Mouse (Mus musculus): ENCODE data around the gene Flywch2. TPM values are rescaled to one million over a fixed set of nuclear protein-coding genes. Genes with fewer than 3 reads are reported as not detected.

Gene Flywch2
- polyA plus RNA-seq, 1 experiment from 2014 or later = 46.8 TPM

DNA sequence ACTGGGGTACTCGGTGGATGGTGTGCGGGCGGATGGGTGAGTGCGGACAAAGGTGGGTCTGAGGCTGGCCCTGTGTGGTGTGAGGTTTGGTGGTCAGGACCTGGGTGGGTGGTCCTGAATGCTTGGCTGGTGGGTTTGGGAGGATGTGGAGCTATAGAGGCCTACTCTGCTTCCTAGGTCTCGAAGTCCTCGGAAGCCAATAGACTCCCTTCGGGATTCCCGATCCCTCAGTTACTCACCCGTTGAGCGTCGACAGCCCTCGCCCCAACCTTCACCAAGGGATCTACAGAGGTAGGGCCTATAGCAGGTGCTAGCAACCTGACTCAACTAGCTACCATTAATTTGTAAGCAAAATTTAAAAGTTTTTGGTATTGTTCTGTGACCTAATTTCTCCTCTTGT, 37.7 kb upstream of the Flywch2 start:
- Histone ChIP-seq H3K27me3 (ENCODE audit: insufficient read depth, low read length) (no peaks in the 10 kb centered on the region), H3K36me3 (ENCODE audit: insufficient read depth, low read length) (peaks cover 70% of the 10 kb centered on the region), H3K9ac (ENCODE audit: low read depth, low read length) (no peak overlapping the region), H3K27ac (no peak overlapping the region), H3K9me3 (replicated peaks; ENCODE audit: low read length) (peaks cover 12% of the 10 kb centered on the region), H3K4me2 (ENCODE audit: low read length) (no peak overlapping the region), H3K4me1 (replicated peaks; ENCODE audit: insufficient read depth, low read length) (no peaks in the 10 kb centered on the region; the same call in 1 of the 2 replicates), H3K4me3 (replicated peaks; ENCODE audit: low read depth, low read length) (no peak overlapping the region)
- no peak for TF ChIP-seq CTCF (IDR thresholded peaks at IDR 0.05; ENCODE audit: low read depth)
- ATAC-seq (replicated peaks; ENCODE audit: low FRiP score, low read depth) (no peak), DNase-seq (ENCODE audit: low spot score) (no peak)
- 88% methylated on average over 12 of the region's 12 CpGs for WGBS

DNA sequence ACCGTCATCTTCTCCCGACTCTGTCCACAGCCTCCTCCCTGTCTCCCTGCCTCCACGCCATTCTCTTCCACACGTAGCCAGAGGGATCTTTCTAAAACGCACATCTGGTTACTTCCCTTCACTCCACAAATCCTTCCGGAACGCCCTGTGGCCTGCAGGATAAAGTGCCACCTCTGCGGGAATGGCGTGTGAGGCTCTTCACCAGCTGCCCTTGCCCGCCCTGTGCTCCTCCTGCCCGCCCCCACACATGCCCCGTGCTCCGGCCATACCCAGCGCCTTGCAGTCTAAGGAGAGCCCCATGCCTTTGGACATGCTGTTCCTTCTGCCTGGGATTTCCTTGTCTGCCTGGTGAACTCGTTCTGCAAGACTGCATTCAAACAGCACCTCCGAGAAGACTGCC, 37.1 kb upstream of the Flywch2 start:
- Histone ChIP-seq H3K4me3 (replicated peaks; ENCODE audit: low read depth, low read length) (no peak overlapping the region), H3K36me3 (ENCODE audit: insufficient read depth, low read length) (peaks cover 76% of the 10 kb centered on the region), H3K4me2 (ENCODE audit: low read length) (no peak overlapping the region), H3K9me3 (replicated peaks; ENCODE audit: low read length) (peaks cover 15% of the 10 kb centered on the region), H3K9ac (ENCODE audit: low read depth, low read length) (no peak overlapping the region), H3K27ac (no peak overlapping the region), H3K4me1 (replicated peaks; ENCODE audit: insufficient read depth, low read length) (no peaks in the 10 kb centered on the region; the same call in 1 of the 2 replicates), H3K27me3 (ENCODE audit: insufficient read depth, low read length) (no peaks in the 10 kb centered on the region)
- WGBS = 73% methylated on average over 16 of the region's 16 CpGs
- no peak for TF ChIP-seq CTCF (IDR thresholded peaks at IDR 0.05; ENCODE audit: low read depth)
- ATAC-seq (replicated peaks; ENCODE audit: low FRiP score, low read depth) (no peak; the same call in 1 of the 2 replicates), DNase-seq (ENCODE audit: low spot score) (no peak)

DNA sequence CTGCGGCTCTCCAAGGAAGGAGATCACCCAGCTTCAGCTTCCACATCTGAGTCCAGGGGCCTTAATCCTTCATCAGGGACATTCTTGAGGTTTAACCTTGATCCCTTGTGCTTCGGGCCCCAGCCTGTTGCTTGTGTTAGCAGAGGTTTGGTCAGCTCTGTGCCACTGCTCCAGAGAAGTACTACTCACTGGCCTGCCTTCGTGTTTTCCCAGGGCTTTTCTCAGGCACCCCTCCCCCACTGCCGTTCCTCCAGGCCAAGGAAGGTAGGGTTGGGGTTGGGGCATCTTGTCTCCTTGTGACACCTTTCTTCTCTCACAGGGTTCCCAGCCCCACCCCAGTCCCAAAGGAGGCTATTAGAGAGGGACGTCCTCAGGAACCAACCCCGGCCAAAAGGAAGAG, 36.2 kb upstream of the Flywch2 start:
- H3K27me3 ChIP-seq (ENCODE audit: insufficient read depth, low read length) = no peaks in the 10 kb centered on the region
- ATAC-seq (replicated peaks; ENCODE audit: low FRiP score, low read depth) (no peak), DNase-seq (ENCODE audit: low spot score) (no peak)
- peaks cover 85% of the 10 kb centered on the region for H3K36me3 ChIP-seq (ENCODE audit: insufficient read depth, low read length)
- TF ChIP-seq CTCF (IDR thresholded peaks at IDR 0.05; ENCODE audit: low read depth) = no peak
- H3K4me3 ChIP-seq (replicated peaks; ENCODE audit: low read depth, low read length) = no peak overlapping the region
- no peaks in the 10 kb centered on the region for H3K4me1 ChIP-seq (replicated peaks; ENCODE audit: insufficient read depth, low read length)
- no peak overlapping the region for H3K9ac ChIP-seq (ENCODE audit: low read depth, low read length)
- no peak overlapping the region for H3K4me2 ChIP-seq (ENCODE audit: low read length)
- 71% methylated on average over 6 of the region's 6 CpGs for WGBS
- H3K9me3 ChIP-seq (replicated peaks; ENCODE audit: low read length) = peaks cover 15% of the 10 kb centered on the region
- H3K27ac ChIP-seq = no peak overlapping the region

DNA sequence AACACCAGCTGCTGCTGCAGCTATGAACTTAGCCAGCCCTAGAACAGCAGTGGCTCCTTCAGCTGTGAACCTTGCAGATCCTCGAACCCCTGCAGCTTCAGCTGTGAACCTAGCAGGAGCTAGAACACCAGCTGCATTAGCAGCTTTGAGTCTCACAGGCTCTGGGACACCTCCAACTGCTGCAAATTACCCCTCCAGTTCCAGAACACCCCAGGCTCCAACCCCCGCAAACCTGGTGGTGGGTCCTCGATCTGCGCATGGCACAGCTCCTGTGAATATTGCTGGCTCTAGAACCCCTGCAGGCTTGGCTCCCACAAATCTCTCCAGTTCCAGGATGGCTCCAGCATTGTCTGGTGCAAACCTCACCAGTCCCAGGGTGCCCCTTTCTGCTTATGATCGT, 34.9 kb upstream of the Flywch2 start:
- DNase-seq (ENCODE audit: low spot score) (no peak), ATAC-seq (replicated peaks; ENCODE audit: low FRiP score, low read depth) (no peak)
- Histone ChIP-seq H3K4me1 (replicated peaks; ENCODE audit: insufficient read depth, low read length) (no peaks in the 10 kb centered on the region), H3K27ac (no peak overlapping the region), H3K36me3 (ENCODE audit: insufficient read depth, low read length) (peaks cover 92% of the 10 kb centered on the region), H3K9me3 (replicated peaks; ENCODE audit: low read length) (peaks cover 15% of the 10 kb centered on the region), H3K4me2 (ENCODE audit: low read length) (no peak overlapping the region), H3K9ac (ENCODE audit: low read depth, low read length) (no peak overlapping the region), H3K27me3 (ENCODE audit: insufficient read depth, low read length) (no peaks in the 10 kb centered on the region), H3K4me3 (replicated peaks; ENCODE audit: low read depth, low read length) (no peak overlapping the region)
- TF ChIP-seq CTCF (IDR thresholded peaks at IDR 0.05; ENCODE audit: low read depth) = no peak
- WGBS = 94% methylated on average over 5 of the region's 5 CpGs

DNA sequence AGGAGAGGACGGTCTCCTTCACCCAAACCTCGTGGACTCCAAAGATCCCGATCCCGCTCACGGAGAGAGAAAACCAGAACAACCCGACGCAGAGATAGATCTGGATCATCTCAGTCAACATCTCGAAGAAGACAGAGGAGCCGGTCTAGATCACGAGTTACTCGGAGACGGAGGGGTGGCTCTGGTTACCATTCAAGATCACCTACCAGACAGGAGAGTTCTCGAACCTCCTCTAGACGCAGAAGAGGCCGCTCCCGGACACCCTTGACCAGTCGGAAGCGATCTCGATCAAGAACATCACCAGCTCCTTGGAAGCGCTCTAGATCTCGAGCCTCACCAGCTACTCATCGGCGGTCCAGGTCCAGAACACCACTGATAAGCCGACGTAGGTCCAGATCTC, 33.4 kb upstream of the Flywch2 start:
- Histone ChIP-seq H3K4me3 (replicated peaks; ENCODE audit: low read depth, low read length) (no peak overlapping the region), H3K9ac (ENCODE audit: low read depth, low read length) (no peak overlapping the region), H3K27me3 (ENCODE audit: insufficient read depth, low read length) (no peaks in the 10 kb centered on the region), H3K27ac (no peak overlapping the region), H3K36me3 (ENCODE audit: insufficient read depth, low read length) (peaks cover 92% of the 10 kb centered on the region), H3K4me1 (replicated peaks; ENCODE audit: insufficient read depth, low read length) (no peaks in the 10 kb centered on the region), H3K4me2 (ENCODE audit: low read length) (no peak overlapping the region), H3K9me3 (replicated peaks; ENCODE audit: low read length) (peaks cover 22% of the 10 kb centered on the region)
- 98% methylated on average over 25 of the region's 25 CpGs for WGBS
- ATAC-seq (replicated peaks; ENCODE audit: low FRiP score, low read depth) (no peak), DNase-seq (ENCODE audit: low spot score) (no peak)
- no peak for TF ChIP-seq CTCF (IDR thresholded peaks at IDR 0.05; ENCODE audit: low read depth)

DNA sequence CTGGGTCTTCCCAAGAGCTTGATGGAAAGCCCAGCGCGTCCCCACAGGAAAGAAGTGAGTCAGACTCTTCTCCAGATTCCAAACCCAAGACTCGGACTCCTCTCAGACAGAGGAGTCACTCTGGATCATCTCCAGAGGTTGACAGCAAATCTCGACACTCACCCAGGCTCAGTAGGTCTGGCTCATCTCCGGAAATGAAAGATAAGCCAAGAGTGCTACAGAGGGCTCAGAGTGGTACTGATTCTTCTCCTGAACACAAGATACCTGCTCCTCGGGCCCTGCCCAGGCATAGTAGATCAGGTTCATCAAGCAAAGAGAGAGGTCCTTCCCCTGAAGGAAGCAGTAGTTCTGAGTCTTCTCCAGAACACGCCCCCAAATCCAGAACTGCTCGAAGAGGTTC, 32.7 kb upstream of the Flywch2 start:
- H3K9ac ChIP-seq (ENCODE audit: low read depth, low read length) = no peak overlapping the region
- no peaks in the 10 kb centered on the region for H3K4me1 ChIP-seq (replicated peaks; ENCODE audit: insufficient read depth, low read length)
- DNase-seq (ENCODE audit: low spot score) (no peak), ATAC-seq (replicated peaks; ENCODE audit: low FRiP score, low read depth) (no peak)
- no peak overlapping the region for H3K4me3 ChIP-seq (replicated peaks; ENCODE audit: low read depth, low read length)
- 98% methylated on average over 8 of the region's 8 CpGs for WGBS
- no peak for TF ChIP-seq CTCF (IDR thresholded peaks at IDR 0.05; ENCODE audit: low read depth)
- H3K4me2 ChIP-seq (ENCODE audit: low read length) = no peak overlapping the region
- no peak overlapping the region for H3K27ac ChIP-seq
- peaks cover 93% of the 10 kb centered on the region for H3K36me3 ChIP-seq (ENCODE audit: insufficient read depth, low read length)
- peaks cover 22% of the 10 kb centered on the region for H3K9me3 ChIP-seq (replicated peaks; ENCODE audit: low read length)
- H3K27me3 ChIP-seq (ENCODE audit: insufficient read depth, low read length) = no peaks in the 10 kb centered on the region

DNA sequence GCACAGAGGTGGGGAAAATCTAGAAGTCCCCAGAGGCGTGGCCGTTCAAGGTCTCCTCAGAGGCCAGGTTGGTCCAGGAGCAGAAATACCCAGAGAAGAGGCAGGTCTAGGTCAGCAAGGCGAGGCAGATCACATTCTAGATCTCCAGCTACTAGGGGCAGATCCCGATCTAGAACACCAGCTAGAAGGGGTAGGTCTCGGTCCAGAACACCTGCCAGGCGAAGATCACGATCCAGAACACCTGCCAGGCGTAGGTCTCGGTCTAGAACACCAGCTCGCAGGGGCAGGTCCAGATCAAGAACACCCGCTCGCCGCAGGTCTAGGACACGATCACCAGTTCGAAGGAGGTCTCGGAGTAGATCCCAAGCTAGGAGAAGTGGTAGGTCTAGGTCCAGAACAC, 29.8 kb upstream of the Flywch2 start:
- WGBS = 97% methylated on average over 16 of the region's 16 CpGs
- DNase-seq (ENCODE audit: low spot score) = no peak
- H3K9ac ChIP-seq (ENCODE audit: low read depth, low read length) = no peak overlapping the region
- no peak for ATAC-seq (replicated peaks; ENCODE audit: low FRiP score, low read depth)
- peaks cover 22% of the 10 kb centered on the region for H3K9me3 ChIP-seq (replicated peaks; ENCODE audit: low read length)
- no peaks in the 10 kb centered on the region for H3K4me1 ChIP-seq (replicated peaks; ENCODE audit: insufficient read depth, low read length)
- no peaks in the 10 kb centered on the region for H3K27me3 ChIP-seq (ENCODE audit: insufficient read depth, low read length)
- H3K36me3 ChIP-seq (ENCODE audit: insufficient read depth, low read length) = peaks cover 85% of the 10 kb centered on the region
- H3K27ac ChIP-seq = no peak overlapping the region
- H3K4me2 ChIP-seq (ENCODE audit: low read length) = no peak overlapping the region
- no peak for TF ChIP-seq CTCF (IDR thresholded peaks at IDR 0.05; ENCODE audit: low read depth)
- no peak overlapping the region for H3K4me3 ChIP-seq (replicated peaks; ENCODE audit: low read depth, low read length)

Measured in kidney, postnatal 0 days (tissue).